Mouse (Mus musculus) embryonic facial prominence, embryonic 10.5 days (tissue): Measurements from ENCODE around the gene Mettl16. TPM values are rescaled to one million over a fixed set of nuclear protein-coding genes. Genes with fewer than 3 reads are reported as not detected.
A peak's percentile ranks its signal among the peaks of the same experiment; 100 is the strongest.

Source experiments
- DNase-seq: peaks from one replicate; pipeline ENCODE4 v3.0.0-alpha.2; 2017; ENCODE audit warnings: low spot score
- H3K27ac ChIP-seq: fragments of 300-500 bp; sonication (generic); replicated peaks from 2 replicates; pipeline ENCODE4 v1.5.1; 2016; ENCODE audit warnings: mild to moderate bottlenecking
- H3K27me3 ChIP-seq: fragments of 300-500 bp; sonication (generic); replicated peaks from 2 replicates; pipeline ENCODE4 v1.6.1; 2016; ENCODE audit warnings: low read depth, mild to moderate bottlenecking; ENCODE audit not compliant: poor library complexity, severe bottlenecking
- H3K36me3 ChIP-seq: fragments of 300-500 bp; sonication (generic); replicated peaks from 2 replicates; pipeline ENCODE4 v1.6.1; 2016; ENCODE audit warnings: mild to moderate bottlenecking, moderate library complexity
- H3K4me1 ChIP-seq: fragments of 300-500 bp; sonication (generic); 2 replicates; pipeline ENCODE4 v1.6.1; 2016
- H3K4me3 ChIP-seq: fragments of 300-500 bp; sonication (generic); 2 replicates; pipeline ENCODE4 v1.5.1; 2016; ENCODE audit warnings: mild to moderate bottlenecking, moderate library complexity
- H3K9me3 ChIP-seq: fragments of 300-500 bp; sonication (generic); 2 replicates; pipeline ENCODE4 v1.6.1; 2016; ENCODE audit warnings: mild to moderate bottlenecking
- WGBS: fragments of 180-500 bp; shearing (Covaris S2); methylation state at CpG from one replicate; pipeline ENCODE4 v1.1.7; 2016; 5-methylcytosine and 5-hydroxymethylcytosine counted together
- polyA plus RNA-seq: library from polyadenylated mRNA; unstranded; fragments of >200 nt; fragmentation: Nextera tagmentation; extraction: Ambion mirVana; gene quantifications from 2 replicates; pipeline ENCODE4 v1.2.1, GENCODE M21; 2016

The Mettl16 gene
- polyA plus RNA-seq, 1 experiment from 2014 or later, result 73.0 TPM

- DNase-seq, result no peak
- Histone ChIP-seq H3K4me1 (peaks cover 80% of the 10 kb centered on the region), H3K27ac (peak overlapping the region; percentile 54; the same call in 1 of the 2 replicates), H3K27me3 (peaks cover 3% of the 10 kb centered on the region; the same call in 1 of the 2 replicates), H3K9me3 (no peaks in the 10 kb centered on the region), H3K4me3 (peak overlapping the region; percentile 16; the same call in 1 of the 2 replicates), H3K36me3 (peaks cover 19% of the 10 kb centered on the region)
- 61% methylated on average over 5 of the region's 5 CpGs for WGBS
Measured at GRCm38 (mm10) chr11:74834650-74835277, 64.1 kb downstream of the Mettl16 start.

GRCm38 (mm10) chr11:74835593-74836224 is 65.1 kb downstream of the Mettl16 start:
- H3K4me3 ChIP-seq, result no peak overlapping the region
- H3K27ac ChIP-seq, result 0 out of 2 replicates have a peak overlapping the region, but pooled peaks have one; percentile 5
- WGBS, result 84% methylated on average over 6 of the region's 6 CpGs
- peaks cover 29% of the 10 kb centered on the region for H3K36me3 ChIP-seq
- DNase-seq, result no peak
- peaks cover 73% of the 10 kb centered on the region for H3K4me1 ChIP-seq
- H3K9me3 ChIP-seq, result no peaks in the 10 kb centered on the region
- H3K27me3 ChIP-seq, result peaks cover 3% of the 10 kb centered on the region; the same call in 1 of the 2 replicates

- H3K4me3 ChIP-seq, result 0 out of 2 replicates have a peak overlapping the region, but pooled peaks have one; percentile 66
- H3K36me3 ChIP-seq, result peaks cover 36% of the 10 kb centered on the region
- DNase-seq, result no peak
- H3K27me3 ChIP-seq, result peaks cover 3% of the 10 kb centered on the region; the same call in 1 of the 2 replicates
- peak overlapping the region; percentile 5; the same call in 1 of the 2 replicates for H3K27ac ChIP-seq
- H3K9me3 ChIP-seq, result no peaks in the 10 kb centered on the region
- WGBS, result 90% methylated on average over 22 of the region's 22 CpGs
- H3K4me1 ChIP-seq, result peaks cover 73% of the 10 kb centered on the region
Measured at GRCm38 (mm10) chr11:74836225-74837055, 65.8 kb downstream of the Mettl16 start.

DNA sequence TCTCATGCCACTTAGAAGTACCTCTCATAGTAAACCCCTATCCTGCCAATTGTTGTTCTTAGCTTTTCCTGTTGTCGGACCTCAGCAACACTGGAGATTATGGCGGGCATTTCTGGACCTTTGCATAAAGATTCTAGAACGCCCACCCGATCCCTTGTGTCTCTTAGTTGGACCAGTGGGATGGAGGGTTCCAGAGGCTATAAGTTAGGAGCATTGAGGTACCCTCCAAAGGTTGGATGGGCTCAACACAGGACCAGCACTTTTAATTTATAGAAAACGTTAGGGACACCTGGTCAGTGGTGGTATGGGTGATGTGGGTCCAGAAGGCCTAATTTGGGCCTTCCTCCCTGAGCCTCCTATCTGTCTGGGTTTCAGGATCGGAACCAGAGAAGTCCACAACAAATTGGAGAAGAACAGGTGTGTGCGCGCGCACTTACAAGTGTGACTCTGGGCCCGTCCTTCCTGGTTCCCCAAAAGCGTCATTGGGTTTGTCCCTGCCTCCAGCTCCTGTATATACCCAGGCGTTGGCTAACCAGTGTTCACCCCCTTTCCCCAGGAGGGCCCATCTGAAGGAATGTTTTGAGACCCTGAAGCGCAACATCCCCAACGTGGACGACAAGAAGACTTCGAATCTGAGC is 66.5 kb downstream of the Mettl16 start:
- no peak for DNase-seq
- H3K4me3 ChIP-seq, result peak overlapping the region; percentile 66
- H3K36me3 ChIP-seq, result peaks cover 43% of the 10 kb centered on the region
- 43% methylated on average over 16 of the region's 16 CpGs for WGBS
- peaks cover 69% of the 10 kb centered on the region for H3K4me1 ChIP-seq
- H3K9me3 ChIP-seq, result no peaks in the 10 kb centered on the region
- H3K27me3 ChIP-seq, result peaks cover 3% of the 10 kb centered on the region; the same call in 1 of the 2 replicates
- peak overlapping the region; percentile 93 for H3K27ac ChIP-seq

GRCm38 (mm10) chr11:74837694-74838431 is 67.2 kb downstream of the Mettl16 start:
- WGBS, result under 1% methylated on average over 54 of the region's 54 CpGs
- Histone ChIP-seq H3K27me3 (peaks cover 3% of the 10 kb centered on the region; the same call in 1 of the 2 replicates), H3K27ac (peak overlapping the region; percentile 93), H3K4me1 (peaks cover 67% of the 10 kb centered on the region), H3K9me3 (no peaks in the 10 kb centered on the region), H3K36me3 (peaks cover 50% of the 10 kb centered on the region), H3K4me3 (peak overlapping the region; percentile 66)
- DNase-seq, result peak; percentile 92

DNA sequence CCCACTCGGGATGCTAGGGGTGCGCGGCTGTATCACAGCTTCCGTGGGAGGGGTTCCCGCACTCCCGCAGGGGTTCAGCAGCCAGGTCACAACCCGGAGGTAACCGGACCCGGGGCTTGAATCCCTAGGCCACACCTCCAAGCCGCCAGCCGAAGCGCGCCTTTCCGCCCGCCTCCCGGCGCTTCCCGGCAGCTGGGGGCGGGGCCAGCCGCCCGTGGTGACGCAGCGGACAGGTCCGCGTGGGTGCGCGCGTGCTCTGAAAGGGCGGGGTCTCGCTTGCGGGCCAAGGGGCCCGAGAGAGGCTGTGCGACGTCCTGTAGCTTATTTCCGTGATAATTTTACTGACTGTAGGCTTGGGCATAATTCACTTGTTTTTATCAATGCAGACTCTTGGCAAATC is 67.8 kb downstream of the Mettl16 start:
- H3K36me3 ChIP-seq, result peaks cover 56% of the 10 kb centered on the region
- H3K9me3 ChIP-seq, result no peaks in the 10 kb centered on the region
- peaks cover 3% of the 10 kb centered on the region; the same call in 1 of the 2 replicates for H3K27me3 ChIP-seq
- peaks cover 67% of the 10 kb centered on the region for H3K4me1 ChIP-seq
- under 1% methylated on average over 35 of the region's 35 CpGs for WGBS
- peak overlapping the region; percentile 93 for H3K27ac ChIP-seq
- DNase-seq, result peak; percentile 96
- peak overlapping the region; percentile 66 for H3K4me3 ChIP-seq

GRCm38 (mm10) chr11:74838971-74839370 is 68.3 kb downstream of the Mettl16 start:
- no peaks in the 10 kb centered on the region for H3K9me3 ChIP-seq
- H3K36me3 ChIP-seq, result peaks cover 59% of the 10 kb centered on the region
- H3K4me3 ChIP-seq, result peak overlapping the region; percentile 66
- H3K4me1 ChIP-seq, result peaks cover 64% of the 10 kb centered on the region
- peak overlapping the region; percentile 93; the same call in 1 of the 2 replicates for H3K27ac ChIP-seq
- 49% methylated on average over 6 of the region's 6 CpGs for WGBS
- peaks cover 3% of the 10 kb centered on the region; the same call in 1 of the 2 replicates for H3K27me3 ChIP-seq
- no peak for DNase-seq

DNA sequence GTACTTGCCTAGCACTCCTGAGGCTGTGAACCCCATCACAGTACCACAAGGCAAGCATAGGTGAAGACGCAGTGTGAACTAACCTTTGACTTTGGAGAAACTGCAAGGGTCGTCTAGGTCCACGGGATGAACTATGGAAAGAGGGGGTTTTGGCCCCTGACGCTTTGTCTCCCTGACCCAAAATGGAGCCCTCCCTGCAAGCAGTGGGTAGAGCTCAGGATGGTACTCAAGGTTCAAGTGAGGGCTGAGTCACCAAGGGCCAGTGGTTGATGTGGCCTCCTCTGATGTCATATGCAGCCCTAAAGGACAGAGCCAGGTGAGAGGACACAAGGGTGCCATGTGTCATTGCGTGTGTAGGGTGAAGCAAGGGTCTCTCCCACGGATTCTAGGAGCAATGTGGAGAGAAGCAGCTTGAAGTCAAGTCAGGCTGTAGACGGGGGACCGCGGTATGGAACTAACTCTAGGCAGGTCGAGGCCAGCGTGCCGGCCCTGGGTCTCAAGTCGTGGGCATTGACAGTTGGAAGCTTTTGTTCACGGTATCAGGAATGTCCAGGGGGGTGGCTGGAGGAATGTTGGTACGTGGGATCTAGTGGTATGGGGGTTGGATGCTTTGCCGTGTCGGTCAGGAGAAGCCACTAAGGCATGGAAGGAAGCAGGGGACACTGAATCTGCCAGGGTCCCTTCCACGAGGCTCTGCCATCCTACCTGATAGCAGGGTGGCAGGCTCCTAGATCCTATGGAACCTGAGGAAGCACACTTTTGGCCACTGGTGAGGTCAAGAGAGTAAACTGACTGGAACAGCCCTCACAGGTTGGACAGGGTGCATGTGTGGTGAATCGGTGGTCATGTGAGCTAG is 69.5 kb downstream of the Mettl16 start:
- WGBS, result 94% methylated on average over 19 of the region's 19 CpGs
- Histone ChIP-seq H3K9me3 (no peaks in the 10 kb centered on the region), H3K27me3 (peaks cover 3% of the 10 kb centered on the region; the same call in 1 of the 2 replicates), H3K27ac (no peak overlapping the region), H3K36me3 (peaks cover 70% of the 10 kb centered on the region), H3K4me3 (no peak overlapping the region), H3K4me1 (peaks cover 52% of the 10 kb centered on the region)
- no peak for DNase-seq

GRCm38 (mm10) chr11:74840739-74841138 is 70.1 kb downstream of the Mettl16 start:
- Histone ChIP-seq H3K27me3 (peaks cover 3% of the 10 kb centered on the region; the same call in 1 of the 2 replicates), H3K36me3 (peaks cover 77% of the 10 kb centered on the region), H3K4me3 (no peak overlapping the region), H3K9me3 (peaks cover 2% of the 10 kb centered on the region; the same call in 1 of the 2 replicates), H3K27ac (no peak overlapping the region), H3K4me1 (peaks cover 49% of the 10 kb centered on the region)
- no peak for DNase-seq
- 89% methylated on average over 8 of the region's 8 CpGs for WGBS

DNA sequence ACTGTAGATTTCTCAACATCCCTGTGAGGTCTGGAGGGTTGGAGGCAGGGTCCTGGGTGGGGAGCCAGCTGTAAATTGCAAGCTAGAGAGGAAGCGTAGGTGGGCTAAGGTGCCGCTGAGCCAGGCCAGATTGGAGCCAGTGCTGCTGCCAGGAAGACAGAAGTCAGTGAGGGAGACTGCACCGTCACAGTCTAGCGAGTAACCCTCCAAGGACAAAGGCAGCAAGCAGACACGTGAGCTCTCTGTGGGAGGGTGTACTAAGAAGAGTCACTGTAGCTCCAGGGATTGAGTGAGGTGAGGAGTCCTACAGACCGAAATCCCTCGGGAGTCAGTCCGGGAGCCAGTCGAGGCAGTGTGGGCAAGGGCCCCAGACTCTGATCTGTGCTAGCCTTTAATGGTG is 70.7 kb downstream of the Mettl16 start:
- WGBS, result 78% methylated on average over 9 of the region's 9 CpGs
- peaks cover 77% of the 10 kb centered on the region for H3K36me3 ChIP-seq

More for the DNA sequence above, 70.7 kb downstream of the Mettl16 start:
- peaks cover 3% of the 10 kb centered on the region; the same call in 1 of the 2 replicates for H3K9me3 ChIP-seq
- DNase-seq, result no peak
- H3K27me3 ChIP-seq, result peaks cover 3% of the 10 kb centered on the region; the same call in 1 of the 2 replicates
- H3K4me1 ChIP-seq, result peaks cover 42% of the 10 kb centered on the region
- no peak overlapping the region for H3K4me3 ChIP-seq
- H3K27ac ChIP-seq, result no peak overlapping the region
